Mouse (Mus musculus): ENCODE data around the gene Trmt10a. TPM values are rescaled to one million over a fixed set of nuclear protein-coding genes. Genes with fewer than 3 reads are reported as not detected.

The Trmt10a gene
- 1 to 10 TPM; 2.3 to 3.2 TPM for total RNA-seq (2021)

- DNase-seq: peak; percentile 97 to 98
- intact Hi-C loops (cut with DNase I): loop anchor here (2.0 kb wide), 5 partner anchors 25 to 385 kb away; partner anchors contain the start of genes Dnajb14 and Lamtor3
Observed at GRCm38 (mm10) chr3:138143315-138144059, at the start of gene Trmt10a. Gene Trmt10a (plus strand): TSS chr3:138143448.

- DNase-seq: no peak
- intact Hi-C loops (cut with DNase I): no loop called here
Observed at GRCm38 (mm10) chr3:138095301-138095700, 47.9 kb upstream of the Trmt10a start.

DNA sequence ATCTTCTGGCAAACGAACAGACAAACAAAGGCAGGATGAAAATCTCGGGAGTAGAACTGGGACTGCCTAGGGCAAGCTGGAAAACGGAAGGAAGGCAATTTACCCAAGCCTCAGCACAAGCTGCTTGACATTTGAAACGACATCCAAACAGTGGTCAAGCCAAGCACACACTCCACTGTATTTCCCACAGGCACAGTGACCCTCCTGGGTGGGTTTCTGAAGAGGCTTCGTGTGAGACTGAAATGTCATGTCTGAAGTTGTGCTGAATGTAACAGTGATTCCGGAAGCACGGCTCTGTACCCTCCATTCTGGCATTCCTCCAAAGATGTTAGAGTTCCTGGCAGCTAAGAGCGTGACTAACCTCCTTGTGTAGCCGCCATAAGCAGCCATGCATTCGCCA, 47.5 kb upstream of the Trmt10a start:
- no peak for DNase-seq
- intact Hi-C loops (cut with DNase I): no loop called here

DNA sequence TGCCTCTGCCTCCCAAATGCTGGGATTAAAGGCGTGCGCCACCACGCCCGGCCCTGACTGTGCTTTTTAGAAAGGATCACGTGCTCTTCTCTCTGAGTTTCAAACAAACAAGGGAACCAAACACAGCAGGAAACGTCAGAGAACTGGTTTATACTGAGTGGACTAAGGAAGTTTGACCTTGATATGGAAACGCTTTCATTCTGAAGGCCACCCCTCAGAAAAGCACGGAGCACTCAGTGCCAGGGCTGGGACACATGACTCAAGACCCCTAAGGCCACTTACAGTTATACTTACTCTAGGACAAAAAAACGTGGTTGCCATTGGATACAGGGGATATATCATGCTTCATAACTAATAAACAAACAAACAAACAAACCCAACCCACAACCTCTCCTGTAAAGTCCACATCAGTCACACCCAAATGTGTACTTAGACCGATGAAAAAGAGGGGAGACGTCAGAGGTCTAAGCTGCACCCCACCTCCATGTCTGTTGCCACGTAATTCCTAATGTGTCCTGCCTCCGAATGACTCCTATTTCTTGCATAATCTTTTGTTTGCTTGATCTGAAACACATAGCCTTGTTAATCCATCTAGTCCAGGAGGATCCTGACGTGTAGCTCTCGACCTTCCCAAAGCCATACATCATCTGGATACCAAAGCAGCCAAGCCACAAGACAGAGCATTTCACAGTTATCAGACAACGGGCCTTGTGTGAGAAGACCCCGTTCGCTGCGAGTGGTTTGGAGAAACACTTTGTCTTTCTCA, 46.8 kb upstream of the Trmt10a start:
- intact Hi-C loops (cut with DNase I): no loop called here
- DNase-seq: no peak

- DNase-seq: no peak
- intact Hi-C loops (cut with DNase I): no loop called here
Observed at GRCm38 (mm10) chr3:138097718-138098117, 45.5 kb upstream of the Trmt10a start.

GRCm38 (mm10) chr3:138101936-138102335, 41.3 kb upstream of the Trmt10a start:
- intact Hi-C loops (cut with DNase I): no loop called here

GRCm38 (mm10) chr3:138103690-138104089, 39.6 kb upstream of the Trmt10a start:
- intact Hi-C loops (cut with DNase I): no loop called here
- no peak for DNase-seq

More at GRCm38 (mm10) chr3:138101936-138102335, 41.3 kb upstream of the Trmt10a start:
- no peak for DNase-seq

DNA sequence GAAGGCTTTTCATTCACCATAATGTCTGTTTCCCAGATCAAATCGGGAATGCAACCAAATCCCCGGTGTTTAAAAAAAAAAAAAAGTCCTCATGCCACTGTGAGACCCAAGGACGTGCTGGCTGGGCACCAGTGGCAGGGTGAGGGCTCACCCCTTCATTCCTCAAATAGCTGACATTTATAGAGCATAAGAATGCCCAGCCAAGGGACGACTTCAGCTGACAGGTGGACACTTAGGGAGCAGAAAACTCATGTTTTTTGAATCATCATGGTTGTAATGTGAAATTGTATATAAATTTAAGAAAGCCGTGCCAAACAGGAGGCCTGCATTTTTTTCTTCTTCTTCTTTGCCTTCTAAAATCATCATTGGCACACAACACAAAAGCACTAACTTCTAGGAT, 38.2 kb upstream of the Trmt10a start:
- intact Hi-C loops (cut with DNase I): no loop called here
- DNase-seq: no peak

DNA sequence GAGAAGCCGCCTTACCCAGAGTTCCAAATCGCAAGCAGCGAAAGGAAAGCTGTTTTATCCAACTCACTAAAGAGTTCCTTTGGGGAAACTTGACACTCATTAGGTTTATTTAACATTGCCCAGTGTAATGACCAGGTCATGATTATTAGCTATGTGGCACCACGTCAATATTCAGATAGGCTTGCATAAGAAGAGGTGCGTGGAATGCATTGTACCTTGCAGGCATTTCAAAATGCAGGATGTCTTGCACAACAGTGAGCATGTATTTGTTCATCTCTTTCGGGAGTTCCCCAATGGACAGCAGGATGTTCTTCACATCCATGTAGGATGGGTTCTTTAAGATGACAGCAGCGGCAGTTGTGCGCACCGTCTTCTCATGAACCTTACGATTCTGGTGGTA, 36.4 kb upstream of the Trmt10a start:
- no peak for DNase-seq
- intact Hi-C loops (cut with DNase I): no loop called here

- intact Hi-C loops (cut with DNase I): no loop called here
- no peak for DNase-seq
Observed at GRCm38 (mm10) chr3:138110910-138111782, 32.1 kb upstream of the Trmt10a start.

- DNase-seq: no peak
- intact Hi-C loops (cut with DNase I): no loop called here
Observed at GRCm38 (mm10) chr3:138114106-138114505, 29.1 kb upstream of the Trmt10a start.

GRCm38 (mm10) chr3:138116871-138117270, 26.4 kb upstream of the Trmt10a start:
- intact Hi-C loops (cut with DNase I): loop anchor here (5.0 kb wide), 1 partner anchor 35 kb away; no protein-coding TSS in a partner anchor

GRCm38 (mm10) chr3:138118392-138118791, 24.9 kb upstream of the Trmt10a start:
- no peak for DNase-seq
- intact Hi-C loops (cut with DNase I): loop anchor here (2.0 to 5.0 kb wide), 2 partner anchors 24 to 36 kb away; partner anchors contain the start of gene Trmt10a

More at GRCm38 (mm10) chr3:138116871-138117270, 26.4 kb upstream of the Trmt10a start:
- DNase-seq: peak; percentile 37 to 60

GRCm38 (mm10) chr3:138118831-138119230, 24.4 kb upstream of the Trmt10a start:
- no peak for DNase-seq
- intact Hi-C loops (cut with DNase I): loop anchor here (2.0 to 5.0 kb wide), 2 partner anchors 24 to 37 kb away; partner anchors contain the start of gene Trmt10a

- no peak for DNase-seq
- intact Hi-C loops (cut with DNase I): loop anchor here (2.0 to 5.0 kb wide), 2 partner anchors 23 to 37 kb away; partner anchors contain the start of gene Trmt10a
Observed at GRCm38 (mm10) chr3:138119444-138120105, 23.7 kb upstream of the Trmt10a start.

DNA sequence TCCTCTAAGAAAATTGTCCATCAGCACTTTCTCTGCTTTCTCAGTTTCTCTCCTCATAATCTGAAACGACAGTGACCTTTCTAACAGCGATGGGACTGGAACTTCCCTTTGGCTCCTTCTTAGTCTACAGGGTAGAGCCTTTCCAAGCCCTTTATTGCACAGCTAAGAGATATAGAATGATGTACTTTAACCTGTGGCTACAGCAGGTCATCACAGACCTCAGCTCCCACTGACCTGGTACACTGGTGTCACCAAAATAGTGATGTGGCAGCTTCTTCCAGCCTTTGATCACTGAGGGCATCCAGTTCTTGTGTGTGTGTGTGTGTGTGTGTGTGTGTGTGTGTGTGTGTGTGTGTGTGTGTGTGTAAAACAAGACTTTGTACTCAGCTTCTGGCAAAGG, 21.8 kb upstream of the Trmt10a start:
- DNase-seq: no peak
- intact Hi-C loops (cut with DNase I): no loop called here

DNA sequence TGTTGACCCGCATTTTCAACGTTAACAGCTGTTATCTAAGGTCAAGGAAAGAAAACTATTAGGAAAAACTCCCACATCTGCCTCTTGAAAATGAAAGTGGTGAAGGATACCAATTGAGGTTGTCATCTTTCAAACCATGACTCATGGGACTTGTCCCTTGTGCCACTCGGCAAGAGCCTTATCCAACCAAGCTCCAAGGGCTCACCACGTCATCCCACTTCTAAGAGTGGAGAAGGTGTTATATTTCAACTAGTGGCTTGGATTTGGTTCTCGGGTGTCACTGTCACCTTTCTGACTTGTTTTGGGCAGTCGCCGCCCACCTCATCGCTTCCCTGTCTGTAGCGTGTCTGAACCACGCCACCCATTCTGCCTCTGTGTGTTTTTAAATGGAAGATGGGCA, 19.4 kb upstream of the Trmt10a start:
- intact Hi-C loops (cut with DNase I): no loop called here

DNA sequence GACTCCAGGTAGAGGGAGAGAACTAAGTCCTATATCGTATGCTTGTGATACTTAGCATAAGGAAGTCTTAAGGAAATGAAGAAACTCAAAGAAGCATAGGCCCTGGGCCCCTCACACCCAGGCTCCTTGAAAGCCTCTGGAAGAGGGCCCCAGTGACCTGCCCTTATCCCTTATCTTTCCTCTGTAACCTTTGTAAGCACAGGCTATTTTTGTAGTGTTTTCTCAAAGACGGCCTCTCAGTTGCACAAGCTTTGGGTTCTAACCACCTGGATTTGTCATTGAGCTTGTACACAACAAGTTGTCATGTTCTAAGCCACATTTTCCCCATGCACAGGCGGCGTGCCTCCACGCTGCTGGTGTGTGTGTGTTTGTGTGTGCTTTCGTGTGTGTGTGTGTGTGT, 14.1 kb upstream of the Trmt10a start:
- no peak for DNase-seq
- intact Hi-C loops (cut with DNase I): no loop called here

More for the DNA sequence above, 19.4 kb upstream of the Trmt10a start:
- DNase-seq: no peak

DNA sequence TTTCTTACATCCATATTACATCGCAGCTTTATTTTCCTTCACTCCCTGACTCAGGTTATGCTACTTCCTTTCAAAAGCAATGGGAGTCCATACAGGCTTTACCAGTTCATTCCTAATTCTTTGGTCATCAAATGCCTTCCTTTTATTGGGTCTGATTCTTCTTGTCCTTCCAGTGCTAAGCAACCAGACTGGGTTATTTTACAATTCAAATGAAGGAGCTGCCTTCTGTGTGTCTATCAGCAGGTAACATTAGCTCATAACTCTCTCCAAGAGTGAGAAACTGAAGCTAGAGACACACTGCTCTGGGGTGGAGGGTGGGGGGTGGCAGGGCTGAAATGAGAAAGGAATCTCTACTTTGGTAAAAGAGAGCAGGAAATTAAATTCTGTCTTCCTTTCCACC, 12.6 kb upstream of the Trmt10a start:
- intact Hi-C loops (cut with DNase I): no loop called here
- no peak for DNase-seq

DNA sequence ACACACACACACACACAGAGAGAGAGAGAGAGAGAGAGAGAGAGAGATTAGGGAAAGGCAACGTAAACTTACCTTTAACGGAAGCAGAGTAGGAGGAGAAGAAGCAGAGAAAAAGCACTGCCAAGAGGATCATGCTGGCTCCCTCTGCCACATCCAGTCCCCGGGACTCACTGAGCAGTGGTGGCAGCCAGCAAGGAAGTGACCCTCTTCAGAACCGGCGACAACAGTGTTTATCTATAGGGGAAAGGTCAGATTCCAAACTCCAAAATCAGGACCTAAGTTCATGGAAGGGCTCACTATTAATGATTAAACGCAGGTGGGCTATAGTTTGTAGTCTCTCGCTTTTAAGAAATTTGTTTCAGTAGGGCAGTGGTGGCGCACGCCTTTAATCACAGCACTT, 12.1 kb upstream of the Trmt10a start:
- intact Hi-C loops (cut with DNase I): no loop called here

More for the DNA sequence above, 12.1 kb upstream of the Trmt10a start:
- DNase-seq: no peak

All from heart, postnatal 36 days (tissue).